Mouse (Mus musculus) 416B (cell line): Measurements from ENCODE around the gene Fgfr1op2.

Experiments
- DNase-seq: peaks from one replicate; pipeline ENCODE4 v3.0.0; 2011; ENCODE audit warnings: low read depth

The Fgfr1op2 gene

DNA sequence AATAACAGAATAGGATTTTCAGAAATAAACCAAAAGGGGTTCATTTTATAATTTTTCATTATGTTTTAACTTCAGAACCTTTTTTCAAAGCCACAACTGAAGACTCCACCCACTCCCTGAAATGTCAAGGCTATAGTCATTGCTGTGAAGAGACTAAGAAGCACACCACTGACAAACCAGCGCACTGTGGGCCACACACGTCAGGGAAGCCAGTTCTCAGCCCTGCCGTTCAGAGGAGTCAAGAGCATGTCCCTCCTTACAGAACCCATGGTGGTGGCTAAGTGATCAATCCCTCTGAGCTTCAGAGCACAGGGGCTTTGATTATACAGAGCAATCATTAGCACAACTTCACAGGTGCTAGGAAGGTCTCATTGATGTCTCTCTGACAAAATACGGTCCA is 25.6 kb downstream of the Fgfr1op2 start:
- no peak for DNase-seq

DNA sequence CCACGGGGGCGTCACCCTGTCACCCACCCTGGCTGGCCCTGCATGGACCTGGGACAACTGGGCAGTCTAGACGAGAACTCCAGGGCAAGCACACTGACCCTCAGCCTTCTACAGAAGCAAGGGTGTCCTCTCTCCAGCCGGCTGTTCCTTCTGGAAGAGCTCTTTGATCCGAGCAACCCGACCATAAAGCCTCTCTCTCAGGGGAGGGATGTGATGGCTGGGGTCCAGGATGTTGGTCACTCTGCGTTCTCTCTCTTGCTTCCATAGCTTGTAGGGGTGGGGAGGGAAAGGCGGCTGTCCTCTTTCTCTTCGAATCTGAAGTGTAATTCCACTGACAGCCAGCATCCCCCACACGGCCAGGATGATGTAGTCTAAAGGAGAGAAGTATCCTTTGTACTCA is 26.6 kb downstream of the Fgfr1op2 start:
- no peak for DNase-seq

DNA sequence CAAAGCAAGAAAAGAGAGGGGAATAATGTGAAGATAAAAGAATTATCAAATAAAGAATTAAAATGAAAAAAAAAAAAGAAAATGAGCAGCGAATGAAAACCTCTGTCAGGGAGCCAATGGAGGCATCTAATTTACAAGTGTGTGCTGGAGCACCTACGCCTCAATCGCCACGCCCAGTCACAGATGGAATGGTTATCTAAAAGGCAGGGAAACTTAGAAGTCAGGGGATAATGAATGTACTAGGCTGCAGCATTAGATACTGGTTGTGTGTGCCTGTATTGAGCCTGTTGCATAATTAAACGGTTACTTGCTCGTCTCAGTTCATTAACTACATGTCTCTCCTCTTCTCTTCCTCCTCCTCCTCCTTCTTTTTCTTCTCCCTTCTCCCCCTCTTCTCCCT is 34.4 kb downstream of the Fgfr1op2 start:
- DNase-seq, result no peak

DNA sequence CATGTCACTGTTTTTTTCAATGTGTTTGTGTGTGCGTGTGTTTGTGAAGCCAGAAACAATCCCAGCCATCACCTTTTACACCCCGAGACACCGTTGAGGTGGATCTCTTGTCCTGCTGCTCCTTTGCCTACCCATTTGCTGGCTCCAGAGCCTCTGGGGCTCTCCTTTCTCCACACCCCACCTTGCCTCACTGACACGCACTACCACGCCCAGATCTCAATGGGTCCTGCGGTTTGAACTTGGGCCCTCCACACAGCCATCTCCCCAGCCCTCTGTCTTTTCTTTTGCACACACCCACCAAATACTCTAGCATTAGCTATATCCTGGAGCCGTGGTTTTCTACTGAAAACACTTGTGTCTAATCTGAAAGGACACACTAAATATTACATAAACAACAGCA is 34.9 kb downstream of the Fgfr1op2 start:
- DNase-seq, result no peak

DNA sequence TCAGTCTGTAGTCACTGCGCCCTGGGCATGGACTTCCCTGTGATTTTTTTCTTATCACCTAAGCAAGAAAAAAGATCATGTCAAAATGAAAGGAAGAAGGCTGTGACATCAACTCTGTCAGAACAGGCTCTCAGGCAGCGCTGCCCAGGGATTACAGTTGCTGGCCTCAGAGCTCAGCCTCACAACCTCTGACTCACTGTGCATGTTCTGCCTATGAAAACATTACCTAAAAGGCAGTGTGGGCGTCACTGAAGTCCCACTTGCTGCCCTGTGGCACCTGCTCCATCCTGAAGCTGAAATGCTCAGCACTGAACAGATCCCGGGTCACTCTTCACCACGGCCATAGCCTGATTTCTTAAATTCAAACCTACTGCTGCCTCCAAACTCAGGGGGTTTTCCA is 35.7 kb downstream of the Fgfr1op2 start:
- DNase-seq, result no peak

DNA sequence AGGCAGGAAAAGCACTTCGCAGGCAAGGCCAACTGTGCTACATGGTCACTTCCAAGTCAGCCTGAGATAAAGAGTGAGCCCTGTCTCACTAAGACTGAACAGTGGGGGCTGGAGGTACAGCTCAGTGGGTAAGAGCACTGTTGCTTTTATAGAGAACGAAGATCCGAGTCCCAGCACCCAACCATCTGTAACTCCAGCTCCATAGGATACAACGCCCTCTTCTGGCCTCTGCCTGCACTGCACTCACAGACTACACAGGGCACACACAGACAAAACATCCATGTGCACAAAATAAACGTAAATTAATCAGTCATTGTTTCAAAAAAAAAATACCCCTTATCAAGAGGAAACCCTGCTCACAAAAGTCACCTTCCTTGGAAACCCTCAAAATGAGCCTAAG is 36.9 kb downstream of the Fgfr1op2 start:
- no peak for DNase-seq

DNA sequence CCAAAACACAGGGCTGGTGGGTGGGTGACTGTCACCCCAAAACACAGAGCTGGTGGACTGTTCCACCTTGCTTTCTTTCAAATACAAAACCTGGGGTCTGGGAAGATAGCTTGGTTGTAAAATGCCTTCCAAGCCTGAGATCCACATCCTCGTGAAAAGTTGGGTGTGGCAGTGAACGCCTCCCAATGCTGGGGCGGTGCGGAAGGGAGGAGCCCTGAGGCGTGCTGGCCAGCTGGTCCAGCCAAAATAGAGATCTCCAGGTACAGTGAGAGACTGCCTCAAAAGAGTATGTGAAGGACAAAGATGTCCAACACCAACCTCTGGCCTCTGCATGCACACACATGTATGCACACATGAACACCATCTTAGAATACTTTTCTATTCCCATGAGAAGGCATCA is 37.5 kb downstream of the Fgfr1op2 start:
- no peak for DNase-seq

DNA sequence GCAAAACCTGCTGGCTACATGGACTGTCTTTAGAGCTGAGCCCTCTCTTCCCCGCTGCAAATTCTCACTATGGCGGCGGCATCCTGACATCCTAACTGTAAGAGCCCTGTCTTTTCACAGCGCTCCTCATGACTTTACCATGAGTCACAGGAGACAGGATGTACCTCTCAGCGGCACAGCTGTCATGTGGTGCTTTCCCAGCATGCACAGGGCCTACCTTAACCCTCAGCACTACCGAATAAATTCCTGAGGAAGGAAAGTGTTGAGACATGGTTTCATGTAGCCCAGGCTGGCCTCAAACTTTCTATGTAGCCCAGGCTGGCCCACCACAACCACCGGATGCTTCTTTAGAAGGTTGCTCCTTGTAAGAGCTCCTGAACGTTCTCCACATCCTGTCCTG is 38.9 kb downstream of the Fgfr1op2 start:
- peak; percentile 69 for DNase-seq

DNA sequence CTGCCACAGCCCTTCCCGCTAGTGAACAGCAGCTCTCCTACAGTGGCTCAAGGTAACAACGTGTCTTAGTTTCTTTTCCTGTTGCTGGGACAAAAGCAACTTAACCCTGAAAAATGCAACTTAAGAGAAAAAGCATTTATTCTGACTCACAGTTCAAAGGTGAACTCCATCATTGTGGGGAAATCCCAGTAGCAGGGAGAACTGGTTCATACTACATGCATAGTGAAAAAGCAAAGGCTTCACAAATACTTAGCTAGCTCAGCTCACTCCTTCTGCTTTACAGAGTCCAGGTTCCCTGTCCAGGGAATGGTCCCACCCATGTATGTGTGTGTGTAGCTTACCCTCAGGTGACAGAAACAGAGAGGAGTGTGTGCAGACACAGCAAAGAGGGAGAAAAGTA is 39.7 kb downstream of the Fgfr1op2 start:
- DNase-seq, result no peak

DNA sequence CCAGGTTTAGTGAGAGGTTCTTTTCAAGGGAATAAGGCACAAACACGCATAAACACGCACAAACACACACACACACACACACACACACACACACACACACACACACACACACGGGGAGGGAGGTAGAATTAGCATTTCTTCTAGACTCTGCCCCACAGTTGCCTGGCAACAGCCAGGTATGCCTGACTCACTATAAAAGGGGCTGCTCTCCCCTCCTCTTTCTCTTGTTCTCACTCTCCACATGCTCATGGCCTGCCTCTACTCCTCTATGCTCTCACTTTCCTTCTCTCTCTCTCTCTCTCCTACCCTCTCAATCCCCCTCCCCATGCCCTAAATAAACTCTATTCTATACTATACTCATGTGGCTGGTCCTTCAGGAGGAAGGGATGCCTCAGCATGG is 51.1 kb downstream of the Fgfr1op2 start:
- no peak for DNase-seq

DNA sequence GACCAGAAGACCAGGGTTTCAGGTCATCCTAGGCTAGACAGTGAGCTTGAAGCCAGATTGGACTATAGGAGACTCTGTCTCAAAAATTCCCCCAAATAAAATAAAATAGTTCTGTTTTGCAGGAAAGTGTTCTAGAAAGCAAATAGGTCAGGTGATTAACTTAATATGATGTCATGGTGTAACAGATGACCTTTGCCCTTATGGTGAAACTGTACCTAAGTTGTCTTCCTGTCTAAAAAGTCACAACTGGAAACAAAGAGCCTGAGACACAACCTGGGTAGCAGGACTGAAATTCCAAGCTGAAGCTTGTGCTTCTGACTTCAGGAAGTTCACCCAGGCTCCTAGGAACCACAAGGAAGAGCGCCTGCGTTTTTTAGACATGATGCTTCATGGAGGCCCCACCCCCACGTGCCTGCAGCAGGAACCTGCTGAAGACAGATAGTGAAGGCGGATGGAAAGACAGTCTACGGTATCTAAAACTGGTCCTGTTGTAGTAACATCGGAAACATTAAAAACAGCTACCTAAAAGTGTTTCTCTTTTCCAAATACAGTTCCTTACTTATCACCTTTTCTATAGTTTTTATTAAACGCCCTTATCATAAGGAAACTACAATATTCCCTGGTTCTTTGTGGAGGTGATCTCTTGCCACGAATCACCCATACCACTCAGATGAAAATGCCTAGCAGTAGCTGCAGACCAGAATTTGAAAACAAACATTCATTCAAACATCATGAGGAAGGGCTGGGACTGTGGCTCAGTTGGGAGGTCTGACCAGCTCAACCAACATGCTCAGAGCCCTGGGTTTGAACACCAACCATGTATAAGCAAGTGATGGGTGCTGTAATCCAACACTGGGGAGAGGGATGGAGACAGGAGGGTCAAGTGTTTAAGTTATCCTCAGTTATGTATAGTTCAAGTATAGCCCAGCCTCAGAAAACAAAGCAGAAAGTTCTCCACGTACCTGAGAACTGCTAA is 53.1 kb downstream of the Fgfr1op2 start:
- DNase-seq, result peak; percentile 34

DNA sequence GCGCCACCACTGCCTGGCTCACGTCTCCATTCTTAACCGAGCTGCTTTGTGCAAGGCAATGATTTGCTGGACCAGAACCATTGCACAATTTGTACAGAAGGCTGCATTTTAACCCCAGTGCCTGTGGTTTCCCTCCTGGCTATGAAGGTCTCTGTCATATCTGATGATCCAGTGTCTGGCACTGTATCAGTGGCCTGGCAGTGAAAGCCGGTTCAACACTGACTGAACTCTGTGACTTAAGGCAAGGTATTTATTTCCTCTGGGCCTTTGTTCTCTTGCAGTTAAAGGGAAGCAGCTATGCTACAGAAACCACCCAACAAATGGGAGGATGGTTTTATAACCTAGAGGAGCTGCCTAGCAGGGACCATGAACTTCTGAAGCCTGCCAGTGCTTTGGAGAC is 54.0 kb downstream of the Fgfr1op2 start:
- DNase-seq, result peak; percentile 87

DNA sequence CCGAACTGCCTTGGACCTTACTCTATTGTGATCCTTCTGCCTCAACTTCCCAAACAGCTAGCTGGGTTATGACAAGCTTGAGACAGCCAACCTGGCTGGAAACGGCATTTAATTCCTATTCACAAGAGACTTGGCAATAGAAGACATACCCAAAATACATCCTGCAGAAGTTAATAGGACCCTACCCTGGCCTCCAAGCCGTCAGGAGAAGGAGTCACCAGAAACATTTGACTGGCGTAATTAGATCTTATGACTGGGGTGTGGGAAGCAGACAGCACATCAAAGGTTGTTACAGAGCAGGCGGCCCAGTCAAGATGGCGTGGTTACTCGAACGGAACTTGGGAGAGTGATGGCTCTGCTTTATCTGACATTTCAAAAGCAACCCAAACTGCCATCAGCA is 54.8 kb downstream of the Fgfr1op2 start:
- no peak for DNase-seq

DNA sequence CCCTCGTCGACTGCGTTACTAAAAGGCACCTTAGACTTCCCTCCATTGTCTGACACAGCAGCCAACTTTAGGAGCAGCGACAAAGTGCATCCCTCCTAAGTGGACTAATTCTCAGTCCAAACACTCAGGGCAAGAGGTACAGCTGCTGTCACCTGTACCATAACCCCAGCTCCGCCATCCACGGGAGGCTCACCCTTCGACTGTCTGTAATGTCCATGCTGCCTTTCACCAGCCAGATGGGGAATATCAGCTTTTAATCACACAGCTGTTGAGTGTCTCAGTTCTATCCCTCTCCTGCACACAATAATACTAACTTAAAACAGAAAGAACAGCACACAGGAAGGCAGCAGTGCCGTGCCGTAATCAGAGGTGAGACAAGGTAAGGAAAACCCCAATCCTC is 55.4 kb downstream of the Fgfr1op2 start:
- no peak for DNase-seq

DNA sequence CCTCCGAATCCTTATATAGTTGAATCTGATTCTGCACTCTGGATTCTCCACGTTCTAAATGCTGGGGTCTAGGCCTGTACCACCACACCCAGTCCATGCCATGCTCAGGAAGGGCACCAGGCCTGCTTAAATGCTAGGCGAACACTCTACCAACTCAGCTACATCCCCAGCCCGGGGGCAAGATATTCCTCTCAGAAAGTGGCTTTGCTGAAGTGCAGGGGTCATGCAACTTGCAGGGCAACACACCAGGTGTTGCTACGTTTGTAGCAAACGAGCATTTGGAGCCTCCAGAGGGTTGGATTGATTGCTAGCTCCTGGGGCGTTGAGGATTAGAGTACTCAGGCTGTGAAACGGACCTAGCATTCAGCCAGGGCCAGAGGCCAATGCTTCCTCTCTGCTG is 56.1 kb downstream of the Fgfr1op2 start:
- DNase-seq, result no peak

DNA sequence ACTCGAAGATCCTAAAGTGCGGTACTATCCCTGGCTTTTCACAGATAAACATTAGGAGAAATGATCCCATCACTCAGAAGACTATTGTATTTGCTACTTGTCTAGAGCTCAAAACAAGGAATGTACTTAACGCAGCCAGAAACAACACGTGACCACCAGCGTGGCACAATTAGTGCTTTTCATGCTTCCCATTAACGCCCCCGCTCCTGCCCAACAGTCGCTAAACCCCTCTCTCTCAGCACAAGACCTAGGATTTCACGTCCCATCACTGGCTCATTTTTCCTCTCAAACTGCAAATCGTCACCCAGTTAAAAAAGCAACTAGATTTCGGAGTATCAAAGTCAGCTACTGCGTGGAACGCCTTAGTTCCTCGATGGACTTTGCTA is 56.6 kb downstream of the Fgfr1op2 start:
- DNase-seq, result peak; percentile 72

DNA sequence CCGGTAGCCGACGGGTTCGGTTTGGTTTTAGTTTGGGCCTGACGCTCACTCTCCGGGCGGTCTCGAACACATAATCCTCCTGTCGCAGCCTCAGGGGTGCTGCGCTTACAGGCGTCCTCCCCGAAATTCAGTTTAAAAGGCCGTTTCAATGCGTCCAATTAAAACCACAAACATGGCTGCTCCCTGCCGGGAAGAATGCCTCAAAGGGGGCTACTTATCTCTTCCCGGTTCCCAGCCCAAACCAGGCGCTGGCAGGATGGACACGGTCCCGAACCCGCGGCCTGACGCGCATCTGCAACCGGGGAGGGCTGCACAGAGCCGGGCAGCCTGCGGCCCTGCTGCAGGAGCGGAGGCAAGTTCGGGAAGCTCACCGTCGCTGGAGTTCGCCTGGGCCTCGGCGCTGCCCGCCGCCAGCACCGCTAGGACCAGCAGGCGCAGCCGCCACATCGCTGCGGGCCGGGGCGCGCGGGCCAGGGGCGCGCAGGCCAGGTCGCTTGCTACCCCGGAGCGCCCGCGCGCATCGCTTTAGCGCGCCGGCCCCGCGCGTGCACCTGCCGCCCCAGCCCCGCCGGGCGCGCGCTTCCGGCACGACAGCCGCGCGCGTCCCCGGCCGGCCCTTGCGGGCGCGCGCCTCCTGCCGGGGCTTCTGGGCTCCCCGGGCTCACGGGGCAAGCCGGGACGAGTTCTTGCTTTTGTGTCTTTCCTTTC is 57.2 kb downstream of the Fgfr1op2 start:
- peak; percentile 73 for DNase-seq

DNA sequence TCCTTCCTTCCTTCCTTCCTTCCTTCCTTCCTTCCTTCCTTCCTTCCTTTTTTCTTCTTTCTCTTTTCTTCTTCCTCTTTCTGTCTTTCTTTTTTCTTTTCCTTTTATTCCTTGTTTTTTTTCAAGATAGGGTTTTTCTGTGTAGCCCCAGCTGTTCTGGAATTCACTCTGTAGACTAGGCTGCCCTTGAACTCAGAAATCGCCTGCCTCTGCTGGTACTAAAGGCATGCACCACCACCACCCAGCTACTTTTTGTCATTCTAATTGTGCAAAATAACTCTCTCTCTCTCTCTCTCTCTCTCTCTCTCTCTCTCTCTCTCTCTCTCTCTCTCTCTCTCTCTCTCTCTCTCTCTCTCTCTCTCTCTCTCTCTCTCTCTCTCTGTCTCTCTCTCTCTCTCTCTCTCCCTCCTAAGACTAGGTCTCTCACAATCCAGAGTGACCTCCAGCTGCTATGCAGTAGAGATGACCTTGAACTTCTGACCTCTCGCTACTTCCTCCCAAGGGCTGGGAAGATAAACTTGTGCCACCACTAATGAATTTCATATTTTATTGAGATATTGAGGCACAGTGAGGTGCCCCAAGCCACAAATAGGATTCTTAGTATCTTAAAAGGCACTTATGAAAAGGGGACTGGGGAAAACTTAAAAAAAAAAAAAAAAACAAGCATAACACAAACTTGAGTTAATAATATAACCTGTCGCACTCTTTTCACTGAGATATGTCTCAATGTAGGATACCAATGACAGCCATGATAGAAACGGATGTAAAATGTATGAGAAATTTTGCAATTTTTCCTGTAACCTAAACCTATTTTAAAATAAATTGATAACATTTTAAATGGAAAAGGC is 58.0 kb downstream of the Fgfr1op2 start:
- DNase-seq, result peak; percentile 66

DNA sequence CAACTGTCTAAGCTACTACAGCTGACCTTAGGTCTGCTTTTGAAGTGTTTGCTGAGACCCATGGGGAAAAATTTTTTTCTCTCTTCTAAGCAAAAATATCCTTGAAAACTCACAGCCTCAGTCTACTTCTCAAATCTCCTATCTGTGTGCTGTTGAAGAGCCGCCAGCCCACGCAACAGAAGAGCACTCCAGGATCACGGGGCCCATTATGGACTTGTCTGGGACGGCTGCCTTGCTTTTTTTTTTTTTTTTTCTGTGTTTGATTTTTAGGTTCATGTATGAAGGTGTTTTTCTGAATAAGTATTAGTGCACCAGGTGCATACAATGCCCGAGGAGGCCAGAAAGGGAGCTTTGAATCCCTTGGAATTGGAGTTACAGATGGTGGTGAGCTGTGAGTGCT is 59.5 kb downstream of the Fgfr1op2 start:
- no peak for DNase-seq

DNA sequence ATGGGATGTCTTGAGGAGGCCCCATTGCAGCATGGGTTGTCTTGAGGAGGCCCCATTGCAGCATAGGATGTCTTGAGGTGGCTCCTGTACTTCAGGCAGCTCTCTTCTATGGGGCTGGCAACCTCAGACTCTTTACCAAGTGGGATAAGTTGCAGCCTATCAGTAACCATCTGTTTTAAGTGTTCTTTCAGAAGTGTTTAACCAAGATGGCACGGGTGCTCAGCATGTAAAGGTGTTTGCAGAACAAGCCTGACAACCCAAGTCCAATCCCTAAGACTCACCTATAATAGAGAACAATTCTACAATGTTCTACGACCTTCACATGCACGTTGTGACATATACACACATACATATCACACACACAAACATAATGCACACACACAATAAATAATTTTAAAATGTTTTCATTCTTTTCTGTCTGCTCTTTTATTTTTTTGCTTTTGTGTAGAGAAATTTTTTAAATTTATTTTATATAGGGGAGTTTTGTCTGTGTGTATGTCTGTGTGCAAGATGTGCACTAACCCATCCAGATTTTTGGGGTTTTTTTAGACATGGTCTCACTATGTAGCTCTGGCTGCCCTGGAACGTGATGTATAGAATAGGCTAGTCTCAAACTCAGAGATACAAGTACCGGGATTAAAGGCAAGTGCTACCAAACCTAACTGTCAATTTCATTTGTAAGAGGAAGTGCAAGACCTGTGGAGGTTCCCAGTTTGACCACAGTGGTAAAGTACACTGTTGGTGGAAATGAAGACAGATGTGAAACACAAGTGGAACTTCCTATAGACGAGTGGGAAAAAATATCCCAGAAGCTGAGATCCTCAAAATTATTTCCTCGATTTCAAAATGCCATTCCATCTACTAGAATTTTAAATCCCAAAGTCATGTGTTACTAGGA is 63.3 kb downstream of the Fgfr1op2 start:
- peak; percentile 70 for DNase-seq

DNA sequence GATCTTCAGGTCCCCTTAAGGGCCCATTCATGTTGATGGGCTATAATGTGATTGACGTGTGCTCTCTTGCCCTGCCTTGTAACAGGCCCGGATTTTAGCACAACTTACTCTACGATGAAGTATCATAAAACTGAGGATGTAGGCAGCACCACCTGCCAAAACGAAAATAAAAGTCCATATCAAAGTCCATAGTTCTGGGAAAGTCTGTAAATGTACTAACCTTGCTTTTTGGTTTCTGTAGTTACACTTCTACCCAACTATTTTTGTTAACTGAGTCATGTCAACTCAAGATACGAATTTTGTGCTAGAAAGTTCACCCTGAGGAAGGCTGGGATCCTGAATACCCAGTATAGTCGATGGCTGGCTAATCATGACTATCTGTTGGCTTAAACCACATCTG is 64.0 kb downstream of the Fgfr1op2 start:
- no peak for DNase-seq
